In the genomic region with DNA sequence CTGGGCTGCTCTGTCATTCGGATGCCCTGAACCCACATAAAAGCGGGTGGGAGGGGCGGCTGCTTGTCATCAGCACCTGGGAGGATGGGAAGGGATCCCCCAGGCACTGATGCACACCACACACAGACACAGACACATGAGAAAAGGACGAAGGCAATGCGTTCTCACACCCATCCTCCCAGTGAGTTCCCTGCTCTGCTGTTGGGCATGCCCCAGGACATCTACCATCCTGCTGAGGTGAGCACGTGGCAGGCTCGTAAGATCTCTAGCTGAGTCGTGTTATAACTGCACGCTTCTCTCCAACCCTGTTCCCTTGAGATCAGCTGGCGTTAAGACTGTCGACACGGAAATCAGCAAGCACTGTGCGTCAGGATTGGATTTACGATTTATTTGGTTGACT, we compare ENCODE assay signal across 31 mouse cellular contexts. TPM values are rescaled to one million over a fixed set of nuclear protein-coding genes. Genes with fewer than 3 reads are reported as not detected.
DNase-seq lines count a peak whose midpoint lies in the region; ATAC-seq and TF ChIP-seq lines count a peak whose summit lies in the region.
"Not testable (repeated sequence)": the region's sequence is repeated elsewhere in the genome, so short reads cannot be mapped to it uniquely, and the experiment has no call there.
"Had no signal": no experiment of that assay in that cellular context is flagged by ENCODE, and none has a peak within 500 bp of the region (broad histone marks: within the 10 kb centered on the region; RNA-seq: fewer than 3 reads in every experiment).

No protein-coding gene starts in this region.

- H3K27me3 ChIP-seq in forebrain, postnatal 0 days (ENCODE audit: insufficient read depth, low read length); hindbrain, embryonic 14.5 days (ENCODE audit: control insufficient read depth, insufficient read depth, low read length); kidney, embryonic 16.5 days (ENCODE audit: insufficient read depth, low read length); midbrain, embryonic 13.5 days; neural tube, embryonic 13.5 days: not testable (repeated sequence)

- not testable (repeated sequence) for H3K9me3 ChIP-seq in forebrain, postnatal 0 days (ENCODE audit: low read length); hindbrain, embryonic 14.5 days (ENCODE audit: control insufficient read depth, low read length); kidney, embryonic 16.5 days (ENCODE audit: low read length); midbrain, embryonic 13.5 days; neural tube, embryonic 13.5 days

- not testable (repeated sequence) for H3K4me3 ChIP-seq in forebrain, postnatal 0 days (ENCODE audit: low read depth, low read length); hindbrain, embryonic 14.5 days (replicated peaks; ENCODE audit: low read length); kidney, embryonic 16.5 days (ENCODE audit: low read length); midbrain, embryonic 13.5 days (replicated peaks); neural tube, embryonic 13.5 days

- 0 out of 2 replicates have a peak, but pooled peaks have one; percentile 25 for ATAC-seq in forebrain, postnatal 0 days
- peak; percentile 46; the same call in 1 of the 2 replicates for ATAC-seq in hindbrain, embryonic 14.5 days (ENCODE audit: low FRiP score)
- 0 out of 2 replicates have a peak, but pooled peaks have one; percentile 51 for ATAC-seq in kidney, embryonic 16.5 days (ENCODE audit: low FRiP score, low TSS enrichment)
- ATAC-seq in midbrain, embryonic 13.5 days: peak; percentile 69
- ATAC-seq in neural tube, embryonic 13.5 days (ENCODE audit: low read depth): peak; percentile 72; the same call in 1 of the 2 replicates

- DNase-seq in forebrain, postnatal 0 days; hindbrain, embryonic 14.5 days (ENCODE audit: low spot score): not testable (repeated sequence)
- DNase-seq in thymus, postnatal 0 days (ENCODE audit: low spot score): peak; percentile 21
- peak; percentile 2 for DNase-seq in urinary bladder, postnatal 36 days (ENCODE audit: low spot score in 2 of 2)

- WGBS in forebrain, postnatal 0 days: 60% methylated on average over 14 of the region's 14 CpGs
- WGBS in hindbrain, embryonic 14.5 days: 44% methylated on average over 14 of the region's 14 CpGs
- 30% methylated on average over 13 of the region's 14 CpGs for WGBS in kidney, embryonic 16.5 days
- 58% methylated on average over 14 of the region's 14 CpGs for WGBS in midbrain, embryonic 13.5 days
- WGBS in neural tube, embryonic 13.5 days: 32% methylated on average over 14 of the region's 14 CpGs

- TF ChIP-seq CTCF in forebrain, postnatal 0 days (IDR thresholded peaks at IDR 0.05; ENCODE audit: low read depth): not testable (repeated sequence)

- not testable (repeated sequence) for H3K27ac ChIP-seq in forebrain, postnatal 0 days (ENCODE audit: low read depth, low read length); hindbrain, embryonic 14.5 days; kidney, embryonic 16.5 days (ENCODE audit: low read length); midbrain, embryonic 13.5 days; neural tube, embryonic 13.5 days (replicated peaks)

- H3K9ac ChIP-seq in forebrain, postnatal 0 days; hindbrain, embryonic 14.5 days; kidney, embryonic 16.5 days (replicated peaks; ENCODE audit: low read length); midbrain, embryonic 13.5 days (replicated peaks); neural tube, embryonic 13.5 days: not testable (repeated sequence)

- H3K36me3 ChIP-seq in forebrain, postnatal 0 days (ENCODE audit: insufficient read depth); hindbrain, embryonic 14.5 days (replicated peaks; ENCODE audit: control insufficient read depth, insufficient read depth); kidney, embryonic 16.5 days (ENCODE audit: insufficient read depth, low read length); midbrain, embryonic 13.5 days; neural tube, embryonic 13.5 days: not testable (repeated sequence)

- not testable (repeated sequence) for H3K4me2 ChIP-seq in forebrain, postnatal 0 days (ENCODE audit: low read depth); kidney, embryonic 16.5 days (replicated peaks; ENCODE audit: low read depth, low read length); midbrain, embryonic 13.5 days (replicated peaks)
- H3K4me2 ChIP-seq in hindbrain, embryonic 14.5 days (replicated peaks): peak overlapping the region; percentile 29; the same call in 1 of the 2 replicates
- peak overlapping the region; percentile 34 for H3K4me2 ChIP-seq in neural tube, embryonic 13.5 days

- not testable (repeated sequence) for H3K4me1 ChIP-seq in forebrain, postnatal 0 days (ENCODE audit: insufficient read depth); hindbrain, embryonic 14.5 days (replicated peaks; ENCODE audit: control insufficient read depth, insufficient read depth, low read length); kidney, embryonic 16.5 days (ENCODE audit: insufficient read depth, low read length); midbrain, embryonic 13.5 days (replicated peaks); neural tube, embryonic 13.5 days (replicated peaks)

RNA-seq across cellular contexts. Expression of a gene that starts 15.7 kb away (rescaled TPM):
- 0.46 and 0.76 TPM in 2 replicates for total RNA-seq in forebrain, postnatal 0 days (2014; rRNA removed)
- 0.16 and 0.23 TPM in 2 replicates for polyA plus RNA-seq in forebrain, postnatal 0 days (2015; fragmentation: Nextera tagmentation; extraction: Ambion mirVana)
- 0.23 TPM in 1 of 2 replicates, not detected in the other for polyA plus RNA-seq in hindbrain, embryonic 14.5 days (2014; fragmentation: Nextera tagmentation; extraction: Ambion mirVana)
- not detected in 2 replicates for polyA plus RNA-seq in kidney, embryonic 16.5 days (2015; fragmentation: Nextera tagmentation; extraction: Ambion mirVana)
- not detected in 2 replicates for polyA plus RNA-seq in midbrain, embryonic 13.5 days (2015; fragmentation: Nextera tagmentation; extraction: Ambion mirVana)
- polyA plus RNA-seq in neural tube, embryonic 13.5 days (2015; fragmentation: Nextera tagmentation; extraction: Ambion mirVana): not detected in 2 replicates
- not detected in 2 replicates for polyA plus RNA-seq in thymus, postnatal 0 days (2015; fragmentation: Nextera tagmentation; extraction: Ambion mirVana)
- total RNA-seq: adrenal gland, adult 2 months; adrenal gland, postnatal 36 days; gastrocnemius, adult 18-20 months; gastrocnemius, postnatal 25 days; heart, adult 18-20 months; heart, postnatal 4 days; left cerebral cortex, postnatal 10 days had no signal
- polyA plus RNA-seq: activated CD4-positive, CD25-positive, alpha-beta regulatory T cell, adult 4 months; adrenal gland, adult 2 months; cerebellum, adult 2 months; embryonic facial prominence, embryonic 14.5 days; erythroblast, embryonic 14.5 days; forebrain, embryonic 11.5 days; frontal cortex, adult 2 months; heart, embryonic 11.5 days; heart, postnatal 0 days; intestine, postnatal 0 days; limb, embryonic 10.5 days; liver, embryonic 14.5 days; lung, adult 2 months; midbrain, embryonic 10.5 days; neural tube, embryonic 11.5 days; small intestine, adult 2 months; stomach, embryonic 14.5 days had no signal

RNA-seq across cellular contexts. Expression of a gene that starts 38.9 kb away (rescaled TPM):
- not detected in 2 replicates for total RNA-seq in forebrain, postnatal 0 days (2014; rRNA removed)
- polyA plus RNA-seq in forebrain, postnatal 0 days (2015; fragmentation: Nextera tagmentation; extraction: Ambion mirVana): not detected in 2 replicates
- polyA plus RNA-seq in hindbrain, embryonic 14.5 days (2014; fragmentation: Nextera tagmentation; extraction: Ambion mirVana): not detected in 2 replicates
- not detected in 2 replicates for polyA plus RNA-seq in kidney, embryonic 16.5 days (2015; fragmentation: Nextera tagmentation; extraction: Ambion mirVana)
- not detected in 2 replicates for polyA plus RNA-seq in midbrain, embryonic 13.5 days (2015; fragmentation: Nextera tagmentation; extraction: Ambion mirVana)
- not detected in 2 replicates for polyA plus RNA-seq in neural tube, embryonic 13.5 days (2015; fragmentation: Nextera tagmentation; extraction: Ambion mirVana)
- not detected in 2 replicates for polyA plus RNA-seq in thymus, postnatal 0 days (2015; fragmentation: Nextera tagmentation; extraction: Ambion mirVana)
- total RNA-seq: adrenal gland, adult 2 months; adrenal gland, postnatal 36 days; gastrocnemius, adult 18-20 months; gastrocnemius, postnatal 25 days; heart, adult 18-20 months; heart, postnatal 4 days; left cerebral cortex, postnatal 10 days had no signal
- polyA plus RNA-seq: activated CD4-positive, CD25-positive, alpha-beta regulatory T cell, adult 4 months; adrenal gland, adult 2 months; cerebellum, adult 2 months; cortical plate, adult 2 months; embryonic facial prominence, embryonic 14.5 days; erythroblast, embryonic 14.5 days; forebrain, embryonic 11.5 days; frontal cortex, adult 2 months; heart, embryonic 11.5 days; heart, postnatal 0 days; intestine, postnatal 0 days; limb, embryonic 10.5 days; liver, embryonic 14.5 days; lung, adult 2 months; midbrain, embryonic 10.5 days; neural tube, embryonic 11.5 days; small intestine, adult 2 months; stomach, embryonic 14.5 days had no signal

RNA-seq across cellular contexts. Expression of a gene that starts 41.9 kb away (rescaled TPM):
- total RNA-seq in forebrain, postnatal 0 days (2014; rRNA removed): 0.48 and 0.85 TPM in 2 replicates
- 1.9 and 2.0 TPM in 2 replicates for polyA plus RNA-seq in forebrain, postnatal 0 days (2015; fragmentation: Nextera tagmentation; extraction: Ambion mirVana)
- polyA plus RNA-seq in hindbrain, embryonic 14.5 days (2014; fragmentation: Nextera tagmentation; extraction: Ambion mirVana): 1.0 and 1.1 TPM in 2 replicates
- polyA plus RNA-seq in kidney, embryonic 16.5 days (2015; fragmentation: Nextera tagmentation; extraction: Ambion mirVana): 1.4 and 2.7 TPM in 2 replicates
- 0.36 and 0.45 TPM in 2 replicates for polyA plus RNA-seq in midbrain, embryonic 13.5 days (2015; fragmentation: Nextera tagmentation; extraction: Ambion mirVana)
- polyA plus RNA-seq in neural tube, embryonic 13.5 days (2015; fragmentation: Nextera tagmentation; extraction: Ambion mirVana): 0.68 and 1.2 TPM in 2 replicates
- polyA plus RNA-seq in thymus, postnatal 0 days (2015; fragmentation: Nextera tagmentation; extraction: Ambion mirVana): 28.3 and 30.4 TPM in 2 replicates
- total RNA-seq: gastrocnemius, postnatal 25 days had no signal
- polyA plus RNA-seq: erythroblast, embryonic 14.5 days had no signal
